Mouse (Mus musculus) forebrain, embryonic 13.5 days (tissue): Measurements from ENCODE around the gene Rnf157. TPM values are rescaled to one million over a fixed set of nuclear protein-coding genes. Genes with fewer than 3 reads are reported as not detected.

Source experiments
- ATAC-seq: fragments of 200-750 bp; cut with Nextera tagmentation; 2 replicates; pipeline ENCODE4 v1.8.0; 2017
- H3K27ac ChIP-seq: fragments of 300-500 bp; sonication (generic); 2 replicates; pipeline ENCODE4 v1.5.1; 2015; ENCODE audit warnings: inconsistent platforms, mild to moderate bottlenecking, moderate library complexity
- H3K27me3 ChIP-seq: fragments of 300-500 bp; sonication (generic); 2 replicates; pipeline ENCODE4 v1.6.1; 2015; ENCODE audit warnings: mild to moderate bottlenecking, inconsistent platforms
- H3K36me3 ChIP-seq: fragments of 300-500 bp; sonication (generic); 2 replicates; pipeline ENCODE4 v1.6.1; 2015; ENCODE audit warnings: mild to moderate bottlenecking, inconsistent platforms; ENCODE audit not compliant: poor library complexity, severe bottlenecking
- H3K4me1 ChIP-seq: fragments of 300-500 bp; sonication (generic); 2 replicates; pipeline ENCODE4 v1.6.1; 2015; ENCODE audit warnings: inconsistent platforms
- H3K4me2 ChIP-seq: fragments of 300-500 bp; sonication (generic); 2 replicates; pipeline ENCODE4 v1.6.1; 2015; ENCODE audit warnings: inconsistent platforms, mild to moderate bottlenecking, moderate library complexity
- H3K4me3 ChIP-seq: fragments of 300-500 bp; sonication (generic); 2 replicates; pipeline ENCODE4 v1.5.1; 2015; ENCODE audit warnings: mild to moderate bottlenecking, inconsistent platforms
- H3K9ac ChIP-seq: fragments of 300-500 bp; sonication (generic); 2 replicates; pipeline ENCODE4 v1.6.1; 2015; ENCODE audit warnings: mild to moderate bottlenecking, inconsistent platforms
- H3K9me3 ChIP-seq: fragments of 300-500 bp; sonication (generic); replicated peaks from 2 replicates; pipeline ENCODE4 v1.6.1; 2016; ENCODE audit warnings: inconsistent platforms
- WGBS: fragments of 180-500 bp; shearing (Covaris S2); methylation state at CpG from one replicate; pipeline ENCODE4 v1.1.7; 2015; 5-methylcytosine and 5-hydroxymethylcytosine counted together
- polyA plus RNA-seq: library from polyadenylated mRNA; unstranded; fragments of >200 nt; fragmentation: Nextera tagmentation; extraction: Ambion mirVana; gene quantifications from 2 replicates; pipeline ENCODE4 v1.2.1, GENCODE M21; 2015

Gene Rnf157
- polyA plus RNA-seq, 1 experiment from 2014 or later = 18.1 TPM

DNA sequence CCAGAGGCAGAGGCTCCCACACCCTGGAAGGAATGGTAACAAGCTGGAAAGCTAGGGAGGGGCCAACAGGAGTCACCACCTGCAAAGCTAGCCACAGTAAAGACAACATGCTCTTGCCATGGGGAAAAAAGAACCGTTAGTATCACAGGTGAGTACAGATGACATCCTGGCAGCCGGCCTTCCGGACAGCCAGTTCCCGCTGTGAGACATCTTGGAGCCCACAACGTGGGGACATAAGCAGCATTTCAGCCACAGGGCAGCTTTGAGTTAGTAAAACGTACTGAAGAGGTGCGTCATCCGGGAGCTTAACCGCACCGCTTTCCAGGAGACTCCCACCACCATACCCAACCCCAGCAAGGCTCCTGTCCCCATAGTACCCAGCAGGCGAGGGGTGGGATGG is 114.6 kb downstream of the Rnf157 start:
- Histone ChIP-seq H3K4me3 (no peak overlapping the region), H3K4me1 (no peaks in the 10 kb centered on the region), H3K27ac (no peak overlapping the region), H3K27me3 (no peaks in the 10 kb centered on the region), H3K4me2 (no peak overlapping the region), H3K9ac (no peak overlapping the region), H3K9me3 (no peaks in the 10 kb centered on the region), H3K36me3 (peaks cover 100% of the 10 kb centered on the region)
- 87% methylated on average over 11 of the region's 11 CpGs for WGBS
- no peak for ATAC-seq

- 83% methylated on average over 3 of the region's 3 CpGs for WGBS
- Histone ChIP-seq H3K4me1 (no peaks in the 10 kb centered on the region), H3K27ac (no peak overlapping the region), H3K4me2 (no peak overlapping the region), H3K36me3 (peaks cover 100% of the 10 kb centered on the region), H3K9me3 (no peaks in the 10 kb centered on the region), H3K4me3 (no peak overlapping the region), H3K27me3 (no peaks in the 10 kb centered on the region), H3K9ac (no peak overlapping the region)
- ATAC-seq = no peak
Measured at GRCm38 (mm10) chr11:116297017-116297416, 115.8 kb downstream of the Rnf157 start.

GRCm38 (mm10) chr11:116296191-116296734 is 116.6 kb downstream of the Rnf157 start:
- no peak overlapping the region for H3K27ac ChIP-seq
- no peak overlapping the region for H3K4me2 ChIP-seq
- H3K27me3 ChIP-seq = no peaks in the 10 kb centered on the region
- no peak overlapping the region for H3K4me3 ChIP-seq
- 87% methylated on average over 8 of the region's 8 CpGs for WGBS
- no peak overlapping the region for H3K9ac ChIP-seq
- peaks cover 99% of the 10 kb centered on the region for H3K36me3 ChIP-seq
- H3K4me1 ChIP-seq = no peaks in the 10 kb centered on the region
- no peaks in the 10 kb centered on the region for H3K9me3 ChIP-seq
- ATAC-seq = no peak

GRCm38 (mm10) chr11:116294319-116294718 is 118.5 kb downstream of the Rnf157 start:
- peaks cover 99% of the 10 kb centered on the region for H3K36me3 ChIP-seq
- 35% methylated on average over 5 of the region's 5 CpGs for WGBS
- peak; percentile 27; the same call in 1 of the 2 replicates for ATAC-seq

DNA sequence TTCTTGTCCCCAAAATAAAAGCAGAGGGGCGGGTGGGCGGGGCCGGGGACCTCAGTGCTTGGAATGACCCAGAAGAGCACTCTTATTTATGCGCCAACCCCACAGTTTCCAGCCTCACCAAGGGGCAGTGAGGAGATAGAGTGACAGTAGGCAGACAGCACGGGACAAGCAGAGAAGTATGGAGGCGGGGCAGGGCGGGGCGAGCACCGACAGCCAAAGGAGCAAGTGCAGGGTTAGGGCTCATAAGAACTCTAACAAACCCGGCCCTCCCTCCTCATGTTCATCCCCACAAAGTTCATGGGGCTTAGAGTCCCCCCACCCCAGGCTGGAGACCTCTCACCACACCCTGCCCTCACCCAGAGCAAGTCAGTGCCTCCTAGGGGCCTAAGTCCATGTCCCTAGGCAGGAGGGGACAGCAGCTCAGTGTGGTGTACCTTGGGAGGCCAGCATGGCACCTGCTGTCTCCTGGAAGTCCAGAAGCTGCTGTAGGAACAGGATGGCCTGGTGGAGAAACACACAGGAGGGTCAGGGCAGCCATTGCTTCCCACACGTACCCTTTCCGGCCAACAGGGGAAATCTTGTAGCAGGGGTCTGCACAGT is 119.2 kb downstream of the Rnf157 start:
- no peak overlapping the region for H3K9ac ChIP-seq
- H3K27ac ChIP-seq = no peak overlapping the region
- no peak overlapping the region for H3K4me2 ChIP-seq
- H3K27me3 ChIP-seq = no peaks in the 10 kb centered on the region
- H3K9me3 ChIP-seq = no peaks in the 10 kb centered on the region
- no peak overlapping the region for H3K4me3 ChIP-seq
- peaks cover 99% of the 10 kb centered on the region for H3K36me3 ChIP-seq
- 85% methylated on average over 12 of the region's 12 CpGs for WGBS
- H3K4me1 ChIP-seq = no peaks in the 10 kb centered on the region
- no peak for ATAC-seq

More at GRCm38 (mm10) chr11:116294319-116294718, 118.5 kb downstream of the Rnf157 start:
- Histone ChIP-seq H3K9ac (no peak overlapping the region; the same call in 1 of the 2 replicates), H3K9me3 (no peaks in the 10 kb centered on the region), H3K4me2 (no peak overlapping the region), H3K4me3 (no peak overlapping the region), H3K27ac (no peak overlapping the region), H3K4me1 (no peaks in the 10 kb centered on the region), H3K27me3 (no peaks in the 10 kb centered on the region)

- Histone ChIP-seq H3K4me3 (no peak overlapping the region), H3K4me2 (no peak overlapping the region), H3K36me3 (peaks cover 99% of the 10 kb centered on the region), H3K4me1 (no peaks in the 10 kb centered on the region), H3K27me3 (no peaks in the 10 kb centered on the region), H3K9me3 (no peaks in the 10 kb centered on the region), H3K27ac (no peak overlapping the region), H3K9ac (no peak overlapping the region)
- whole genome bisulfite sequencing = 88% methylated on average over 13 of the region's 13 CpGs
- no peak for ATAC-seq
Measured at GRCm38 (mm10) chr11:116292401-116292800, 120.4 kb downstream of the Rnf157 start.

- Histone ChIP-seq H3K9ac (no peak overlapping the region), H3K27ac (no peak overlapping the region), H3K4me1 (0 out of 2 replicates have a peak, but pooled peaks cover 5% of the 10 kb centered on the region), H3K4me3 (no peak overlapping the region), H3K27me3 (peaks cover 4% of the 10 kb centered on the region; the same call in 1 of the 2 replicates), H3K9me3 (no peaks in the 10 kb centered on the region), H3K36me3 (peaks cover 85% of the 10 kb centered on the region), H3K4me2 (no peak overlapping the region)
- WGBS = 82% methylated on average over 8 of the region's 8 CpGs
- no peak for ATAC-seq
Measured at GRCm38 (mm10) chr11:116290556-116290955, 122.3 kb downstream of the Rnf157 start.

DNA sequence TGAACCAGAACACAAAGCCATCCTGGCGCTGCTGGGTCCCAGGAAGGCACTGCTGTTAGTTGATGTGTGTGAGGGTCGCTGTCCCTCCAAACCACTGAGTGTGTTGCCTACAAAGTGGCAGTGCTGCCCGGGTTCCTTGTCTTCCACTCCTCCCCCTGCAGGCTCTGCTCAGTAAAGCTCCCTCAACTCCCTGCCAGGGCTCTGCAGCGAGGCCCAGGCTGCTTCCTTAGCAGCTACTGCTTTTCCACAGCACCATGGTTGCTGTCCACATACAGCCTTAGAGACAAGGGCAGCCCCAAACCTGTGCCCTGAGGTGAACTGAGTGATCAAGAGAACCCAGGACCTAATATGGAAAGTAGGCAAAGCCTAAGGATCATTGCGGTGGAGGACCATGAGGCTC is 125.5 kb downstream of the Rnf157 start:
- Histone ChIP-seq H3K27me3 (peaks cover 36% of the 10 kb centered on the region), H3K4me2 (no peak overlapping the region), H3K9ac (0 out of 2 replicates have a peak overlapping the region, but pooled peaks have one; percentile 16), H3K9me3 (no peaks in the 10 kb centered on the region), H3K36me3 (peaks cover 53% of the 10 kb centered on the region), H3K4me1 (0 out of 2 replicates have a peak, but pooled peaks cover 10% of the 10 kb centered on the region), H3K27ac (no peak overlapping the region; the same call in 1 of the 2 replicates), H3K4me3 (no peak overlapping the region)
- 74% methylated on average over 5 of the region's 5 CpGs for WGBS
- ATAC-seq = no peak

Other genes starting within 250 kb of the Rnf157 start
- gene Fbf1, start 244.9 kb downstream of the Rnf157 start, polyA plus RNA-seq = 58.5 and 71.5 TPM in 2 replicates
- gene Ten1, start 214.2 kb downstream of the Rnf157 start, polyA plus RNA-seq = 75.3 and 81.6 TPM in 2 replicates
- gene Acox1, start 214.0 kb downstream of the Rnf157 start, polyA plus RNA-seq = 35.0 and 43.3 TPM in 2 replicates
- 0.12 and 0.14 TPM in 2 replicates for gene Evpl, start 175.0 kb downstream of the Rnf157 start, polyA plus RNA-seq
- 71.8 and 72.1 TPM in 2 replicates for gene Srp68, start 138.8 kb downstream of the Rnf157 start, polyA plus RNA-seq
- 0.09 and 0.16 TPM in 2 replicates for gene Galr2, start 132.1 kb downstream of the Rnf157 start, polyA plus RNA-seq
- 88.9 and 89.2 TPM in 2 replicates for gene Exoc7, start 105.8 kb downstream of the Rnf157 start, polyA plus RNA-seq
- 8.1 and 10.6 TPM in 2 replicates for gene Foxj1, start 77.6 kb downstream of the Rnf157 start, polyA plus RNA-seq
- 45.5 and 58.2 TPM in 2 replicates for gene Ubald2, start 21.1 kb upstream of the Rnf157 start, polyA plus RNA-seq
- 0.09 TPM in 1 of 2 replicates, not detected in the other for gene Qrich2, start 53.2 kb upstream of the Rnf157 start, polyA plus RNA-seq
- gene Prpsap1, start 81.2 kb upstream of the Rnf157 start, polyA plus RNA-seq = 178 and 184 TPM in 2 replicates
- 0.98 and 2.2 TPM in 2 replicates for gene Sphk1, start 117.9 kb upstream of the Rnf157 start, polyA plus RNA-seq
- 11.9 and 12.1 TPM in 2 replicates for gene Ube2o, start 168.4 kb upstream of the Rnf157 start, polyA plus RNA-seq
- 0.25 and 0.39 TPM in 2 replicates for gene Aanat, start 173.4 kb upstream of the Rnf157 start, polyA plus RNA-seq
- 0.87 and 0.98 TPM in 2 replicates for gene Rhbdf2, start 214.0 kb upstream of the Rnf157 start, polyA plus RNA-seq
- gene Prcd, start 240.5 kb upstream of the Rnf157 start, polyA plus RNA-seq = 0.79 and 0.80 TPM in 2 replicates
- gene Cygb, start 241.3 kb upstream of the Rnf157 start, polyA plus RNA-seq = 8.8 and 9.3 TPM in 2 replicates